Mouse (Mus musculus) liver, embryonic 12.5 days (tissue): ENCODE measurements around the gene Smox. TPM values are rescaled to one million over a fixed set of nuclear protein-coding genes. Genes with fewer than 3 reads are reported as not detected.
A peak's percentile ranks its signal among the peaks of the same experiment; 100 is the strongest.

ENCODE experiments used
- ATAC-seq: fragments of 200-750 bp; cut with Nextera tagmentation; 2 replicates; pipeline ENCODE4 v1.8.0; 2017; ENCODE audit warnings: moderate number of reproducible peaks, mild to moderate bottlenecking, moderate library complexity
- H3K27ac ChIP-seq: fragments of 300-500 bp; sonication (generic); 2 replicates; pipeline ENCODE4 v1.5.1; 2016; ENCODE audit warnings: mild to moderate bottlenecking
- H3K27me3 ChIP-seq: fragments of 300-500 bp; sonication (generic); replicated peaks from 2 replicates; pipeline ENCODE4 v1.6.1; 2016; ENCODE audit warnings: mild to moderate bottlenecking, moderate library complexity
- H3K36me3 ChIP-seq: fragments of 300-500 bp; sonication (generic); 2 replicates; pipeline ENCODE4 v1.6.1; 2016; ENCODE audit warnings: mild to moderate bottlenecking, moderate library complexity
- H3K4me1 ChIP-seq: fragments of 300-500 bp; sonication (generic); 2 replicates; pipeline ENCODE4 v1.6.1; 2016
- H3K4me2 ChIP-seq: fragments of 300-500 bp; sonication (generic); 2 replicates; pipeline ENCODE4 v1.6.1; 2016; ENCODE audit warnings: mild to moderate bottlenecking, moderate library complexity
- H3K4me3 ChIP-seq: fragments of 300-500 bp; sonication (generic); 2 replicates; pipeline ENCODE4 v1.5.1; 2016; ENCODE audit warnings: mild to moderate bottlenecking, moderate library complexity
- H3K9ac ChIP-seq: fragments of 300-500 bp; sonication (generic); 2 replicates; pipeline ENCODE4 v1.6.1; 2016; ENCODE audit warnings: mild to moderate bottlenecking, moderate library complexity
- H3K9me3 ChIP-seq: fragments of 300-500 bp; sonication (generic); replicated peaks from 2 replicates; pipeline ENCODE4 v1.6.1; 2016; ENCODE audit warnings: mild to moderate bottlenecking, moderate library complexity
- WGBS: fragments of 180-500 bp; shearing (Covaris S2); methylation state at CpG from one replicate; pipeline ENCODE4 v1.1.7; 2016; ENCODE audit not compliant: insufficient replicate concordance; 5-methylcytosine and 5-hydroxymethylcytosine counted together
- polyA plus RNA-seq: library from polyadenylated mRNA; unstranded; fragments of >200 nt; fragmentation: Nextera tagmentation; extraction: Ambion mirVana; gene quantifications from 2 replicates; pipeline ENCODE4 v1.2.1, GENCODE M21; 2016

Gene Smox
- polyA plus RNA-seq, 1 experiment from 2014 or later = 105 TPM

- WGBS = 2% methylated on average over 27 of the region's 27 CpGs
- Histone ChIP-seq H3K4me1 (peaks cover 11% of the 10 kb centered on the region), H3K4me2 (peak overlapping the region; percentile 72), H3K4me3 (peak overlapping the region; percentile 50), H3K9ac (no peak overlapping the region), H3K36me3 (no peaks in the 10 kb centered on the region), H3K9me3 (no peaks in the 10 kb centered on the region), H3K27ac (no peak overlapping the region), H3K27me3 (peaks cover 94% of the 10 kb centered on the region)
- no peak for ATAC-seq
These were observed 55.0 kb downstream of the Smox start for GRCm38 (mm10) chr2:131546308-131546700.

DNA sequence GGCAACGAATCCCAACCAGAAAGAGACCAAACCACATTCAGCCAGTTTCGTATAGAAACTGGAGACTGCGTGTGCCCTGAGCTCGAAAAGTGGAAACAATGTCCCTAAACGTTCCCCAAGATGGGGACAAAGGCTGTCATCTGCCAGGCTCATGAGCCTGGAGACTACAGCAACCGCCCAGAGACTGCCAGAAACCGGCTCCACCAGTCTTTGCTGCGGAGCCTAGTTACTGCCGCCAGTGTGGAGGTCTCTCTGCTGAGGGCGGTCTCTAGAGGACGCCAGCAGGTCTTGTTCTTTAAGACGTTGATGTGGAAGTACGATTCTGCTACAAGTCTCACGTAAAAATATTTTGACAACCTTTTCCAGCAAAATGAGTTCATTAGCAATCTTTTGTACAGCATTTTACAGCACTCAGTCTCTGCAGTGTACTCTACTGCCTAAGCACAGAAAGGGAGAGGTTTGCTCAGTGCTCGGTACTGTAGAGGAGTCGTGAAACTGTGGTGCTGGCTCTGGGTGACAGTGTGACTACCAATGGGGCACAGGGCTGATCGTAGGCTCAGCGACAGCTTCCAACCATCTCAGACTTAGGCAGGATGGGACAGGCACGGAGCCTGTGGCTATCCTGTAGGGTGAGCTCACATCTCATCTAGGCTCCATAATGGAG is 55.6 kb downstream of the Smox start:
- H3K4me3 ChIP-seq = peak overlapping the region; percentile 50; the same call in 1 of the 2 replicates
- H3K9ac ChIP-seq = no peak overlapping the region
- H3K27ac ChIP-seq = no peak overlapping the region
- peaks cover 11% of the 10 kb centered on the region for H3K4me1 ChIP-seq
- 10% methylated on average over 19 of the region's 19 CpGs for WGBS
- H3K36me3 ChIP-seq = no peaks in the 10 kb centered on the region
- peak overlapping the region; percentile 72; the same call in 1 of the 2 replicates for H3K4me2 ChIP-seq
- peaks cover 94% of the 10 kb centered on the region for H3K27me3 ChIP-seq
- no peaks in the 10 kb centered on the region for H3K9me3 ChIP-seq
- ATAC-seq = no peak

DNA sequence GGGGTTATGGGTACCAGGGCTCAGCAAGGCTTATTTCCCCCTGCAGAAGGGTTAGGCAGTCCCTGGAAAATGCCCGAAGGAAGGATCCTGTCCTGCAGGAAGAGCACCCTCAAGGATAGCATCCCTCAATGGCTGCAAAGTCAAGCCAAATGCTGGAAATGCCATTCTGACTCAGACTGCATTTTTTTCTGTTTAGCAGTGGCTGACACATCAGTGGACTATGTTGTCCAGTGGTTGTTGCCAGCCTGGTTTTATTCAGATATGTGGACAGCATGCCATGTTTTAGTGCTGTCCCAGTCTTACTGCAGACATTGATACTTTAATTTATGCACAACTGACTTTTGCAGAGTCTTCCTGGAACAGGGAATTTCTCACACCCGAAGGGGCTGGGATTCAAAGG is 57.0 kb downstream of the Smox start:
- Histone ChIP-seq H3K36me3 (no peaks in the 10 kb centered on the region), H3K27ac (no peak overlapping the region), H3K27me3 (peaks cover 97% of the 10 kb centered on the region), H3K4me3 (no peak overlapping the region), H3K9ac (no peak overlapping the region), H3K4me1 (peaks cover 11% of the 10 kb centered on the region), H3K4me2 (no peak overlapping the region), H3K9me3 (no peaks in the 10 kb centered on the region)
- ATAC-seq = no peak
- WGBS = 45% methylated on average over 2 of the region's 2 CpGs

DNA sequence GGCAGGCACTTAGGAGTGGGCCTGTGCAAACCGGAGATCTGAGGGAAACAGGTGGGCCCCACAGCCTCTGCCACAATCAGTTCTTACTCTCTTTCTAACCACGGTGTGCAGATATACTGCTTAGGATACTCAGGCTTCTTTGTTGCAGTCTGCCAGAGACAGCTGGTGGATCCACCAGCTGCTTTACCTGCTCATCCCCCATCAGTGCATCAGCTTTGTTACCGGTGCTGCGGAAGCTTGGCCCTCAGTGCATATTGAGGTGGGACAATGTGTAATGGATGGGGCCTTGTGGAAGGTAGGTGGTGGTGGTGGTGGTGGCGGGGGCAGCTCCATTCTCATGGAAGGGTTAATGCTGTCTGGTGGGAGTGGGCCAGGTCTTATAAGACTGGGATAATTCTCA is 57.8 kb downstream of the Smox start:
- no peak overlapping the region for H3K4me2 ChIP-seq
- no peak overlapping the region for H3K27ac ChIP-seq
- H3K4me1 ChIP-seq = peaks cover 11% of the 10 kb centered on the region
- H3K27me3 ChIP-seq = peaks cover 97% of the 10 kb centered on the region
- WGBS = 62% methylated on average over 5 of the region's 5 CpGs
- H3K9me3 ChIP-seq = no peaks in the 10 kb centered on the region
- H3K4me3 ChIP-seq = no peak overlapping the region
- H3K9ac ChIP-seq = no peak overlapping the region
- H3K36me3 ChIP-seq = no peaks in the 10 kb centered on the region
- no peak for ATAC-seq

GRCm38 (mm10) chr2:131550474-131550873 is 59.2 kb downstream of the Smox start:
- Histone ChIP-seq H3K36me3 (no peaks in the 10 kb centered on the region), H3K4me3 (no peak overlapping the region), H3K27me3 (peaks cover 96% of the 10 kb centered on the region), H3K9me3 (no peaks in the 10 kb centered on the region), H3K9ac (no peak overlapping the region), H3K4me1 (peaks cover 9% of the 10 kb centered on the region), H3K27ac (no peak overlapping the region), H3K4me2 (no peak overlapping the region)
- WGBS = 47% methylated on average over 2 of the region's 2 CpGs
- no peak for ATAC-seq

GRCm38 (mm10) chr2:131550906-131551305 is 59.6 kb downstream of the Smox start:
- no peaks in the 10 kb centered on the region for H3K36me3 ChIP-seq
- WGBS = 39% methylated on average over 2 of the region's 2 CpGs
- no peaks in the 10 kb centered on the region for H3K9me3 ChIP-seq
- no peak overlapping the region for H3K4me2 ChIP-seq
- H3K9ac ChIP-seq = no peak overlapping the region
- H3K4me1 ChIP-seq = peaks cover 5% of the 10 kb centered on the region
- peaks cover 91% of the 10 kb centered on the region for H3K27me3 ChIP-seq
- H3K27ac ChIP-seq = no peak overlapping the region
- H3K4me3 ChIP-seq = no peak overlapping the region
- no peak for ATAC-seq

DNA sequence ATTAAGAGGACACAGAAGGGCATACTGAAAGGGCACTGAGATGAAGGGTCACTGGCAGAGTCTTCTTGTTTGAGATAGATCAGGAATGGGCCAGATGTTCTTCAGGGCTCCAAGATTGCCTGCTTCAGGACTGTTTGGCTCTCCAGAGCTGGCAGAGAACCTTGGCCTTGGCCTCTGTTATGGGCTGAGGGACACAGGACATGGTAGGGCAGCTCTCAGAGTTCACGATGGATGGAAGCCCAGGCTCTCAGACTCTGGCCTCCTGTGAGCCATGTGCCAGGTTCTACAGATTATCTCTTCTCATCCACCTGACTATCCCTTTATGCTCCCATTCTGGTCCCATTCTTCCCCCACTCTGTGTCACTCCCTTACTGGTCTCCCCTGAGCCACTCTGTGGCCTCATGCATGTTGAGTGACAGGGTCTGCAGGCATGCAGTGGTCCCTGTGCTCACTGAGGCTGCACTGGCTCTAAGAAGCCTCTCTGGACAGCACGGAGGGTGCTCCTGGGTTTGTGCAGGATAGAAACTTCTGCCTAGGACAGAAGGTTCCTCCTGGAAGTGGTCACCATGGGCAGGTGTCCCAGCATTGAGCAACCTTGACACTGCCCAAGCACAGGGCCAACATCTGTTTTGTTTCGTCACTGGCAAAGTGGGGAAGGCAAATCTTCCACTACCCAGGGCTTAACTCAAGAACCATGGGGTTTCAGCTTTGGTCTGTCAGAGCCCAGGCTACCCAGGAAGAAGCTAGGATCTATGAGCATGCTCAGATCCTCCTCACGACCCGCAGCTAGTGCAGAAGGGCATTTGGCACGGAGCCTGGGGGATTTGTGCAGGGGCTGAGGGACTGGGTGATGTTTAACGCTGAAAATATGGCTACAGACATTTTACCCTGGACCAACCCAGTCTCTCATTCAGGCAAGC is 60.7 kb downstream of the Smox start:
- H3K9ac ChIP-seq = no peak overlapping the region
- H3K27ac ChIP-seq = no peak overlapping the region
- H3K4me2 ChIP-seq = no peak overlapping the region
- H3K4me3 ChIP-seq = no peak overlapping the region
- no peaks in the 10 kb centered on the region for H3K4me1 ChIP-seq
- no peak for ATAC-seq
- no peaks in the 10 kb centered on the region for H3K9me3 ChIP-seq
- peaks cover 90% of the 10 kb centered on the region for H3K27me3 ChIP-seq
- WGBS = 43% methylated on average over 7 of the region's 7 CpGs
- H3K36me3 ChIP-seq = no peaks in the 10 kb centered on the region

DNA sequence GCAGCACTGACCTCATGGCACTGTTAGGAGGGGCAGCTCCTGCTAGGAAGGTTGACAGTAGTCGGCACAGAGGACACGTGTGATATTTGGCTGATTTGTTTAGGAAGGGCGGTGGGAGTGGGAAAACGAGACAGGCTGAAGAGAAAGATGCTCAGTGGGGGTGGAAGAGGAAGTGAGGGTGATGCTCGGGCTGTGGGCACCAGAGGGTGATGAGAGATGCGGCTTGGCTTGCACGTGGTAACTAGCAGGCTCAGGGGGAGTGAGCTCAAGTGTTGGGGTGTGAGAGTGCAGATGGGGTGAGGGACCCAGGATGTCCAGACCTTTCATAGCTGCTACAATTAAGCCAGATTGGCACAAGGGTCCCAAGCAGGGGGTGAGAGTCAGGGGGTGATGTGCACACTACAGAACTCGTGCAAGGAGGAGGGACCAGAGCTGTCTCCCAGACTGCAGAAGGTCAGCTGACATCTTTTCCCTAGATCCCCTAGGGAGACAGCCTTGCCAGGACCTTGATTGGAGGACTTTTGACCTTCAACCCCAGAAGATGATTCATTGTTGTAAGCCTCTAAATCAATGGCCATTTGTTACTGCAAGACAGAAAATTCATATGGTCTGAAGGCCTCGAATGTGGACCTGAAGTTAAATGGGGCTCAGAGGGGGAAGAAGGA is 61.6 kb downstream of the Smox start:
- WGBS = 17% methylated on average over 9 of the region's 9 CpGs
- Histone ChIP-seq H3K36me3 (no peaks in the 10 kb centered on the region), H3K4me2 (no peak overlapping the region), H3K9ac (no peak overlapping the region), H3K4me1 (no peaks in the 10 kb centered on the region), H3K4me3 (no peak overlapping the region), H3K9me3 (no peaks in the 10 kb centered on the region), H3K27ac (no peak overlapping the region), H3K27me3 (peaks cover 90% of the 10 kb centered on the region)
- no peak for ATAC-seq

GRCm38 (mm10) chr2:131557896-131558295 is 66.6 kb downstream of the Smox start:
- Histone ChIP-seq H3K9me3 (no peaks in the 10 kb centered on the region), H3K9ac (no peak overlapping the region), H3K4me3 (no peak overlapping the region), H3K27me3 (peaks cover 93% of the 10 kb centered on the region), H3K27ac (no peak overlapping the region), H3K4me1 (no peaks in the 10 kb centered on the region; the same call in 1 of the 2 replicates), H3K4me2 (no peak overlapping the region), H3K36me3 (no peaks in the 10 kb centered on the region)
- ATAC-seq = no peak
- 47% methylated on average over 2 of the region's 2 CpGs for WGBS

DNA sequence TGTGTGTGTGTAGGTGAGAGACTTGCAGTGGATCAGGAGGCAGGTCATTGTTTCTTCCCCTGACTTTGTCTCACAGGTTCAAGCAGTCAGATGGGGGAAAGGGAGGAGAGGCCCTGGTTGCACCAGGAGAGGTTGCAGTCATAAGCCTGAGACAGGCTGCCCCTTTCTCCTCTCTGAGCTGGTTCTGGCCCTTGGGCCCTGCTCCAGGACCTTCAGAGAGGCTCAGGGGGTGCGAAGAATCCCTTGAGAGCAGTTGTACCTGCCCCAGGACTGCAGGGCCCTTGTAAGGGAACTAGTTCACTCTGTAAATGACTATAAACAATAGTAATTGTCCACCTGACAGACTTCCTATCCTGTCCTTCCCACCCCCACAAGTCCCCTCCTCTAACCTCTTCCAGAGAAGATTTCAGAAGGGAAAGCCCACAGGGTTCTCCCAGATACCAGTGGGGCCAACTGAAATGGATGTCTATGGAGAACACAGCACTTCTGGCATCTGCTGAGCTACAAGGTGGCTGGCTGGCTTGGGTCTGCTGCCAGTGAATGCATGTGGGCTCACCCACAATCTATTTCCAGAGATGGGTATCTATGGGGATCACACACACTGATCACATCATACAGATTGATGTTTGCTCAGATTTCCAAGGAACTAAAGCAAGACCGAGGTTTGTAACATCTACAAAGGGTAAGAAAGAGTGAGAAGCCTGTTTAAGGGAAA is 69.1 kb downstream of the Smox start:
- no peak for ATAC-seq

DNA sequence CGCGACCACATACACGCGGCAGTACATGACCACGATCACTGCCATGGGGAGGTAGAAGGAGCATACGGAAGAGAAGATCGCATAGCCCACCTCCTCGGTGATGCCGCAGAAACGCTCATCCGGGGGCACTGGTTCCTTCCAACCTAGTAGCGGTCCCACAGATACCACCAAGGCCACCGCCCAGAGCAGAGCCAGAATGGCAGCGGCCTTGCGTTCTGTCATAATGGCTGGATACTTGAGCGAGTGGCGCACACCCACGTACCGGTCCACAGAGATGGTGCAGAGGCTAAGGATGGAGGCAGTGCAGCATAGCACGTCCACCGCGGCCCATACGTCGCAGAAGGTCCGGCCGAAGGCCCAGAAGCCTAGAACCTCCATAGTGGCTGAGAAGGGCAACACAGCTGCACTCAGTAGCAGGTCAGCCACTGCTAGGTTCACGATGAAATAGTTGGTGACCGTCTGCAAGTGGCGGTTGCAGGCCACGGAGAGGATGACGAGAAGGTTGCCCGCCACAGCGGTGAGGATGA is 70.1 kb downstream of the Smox start:
- Histone ChIP-seq H3K36me3 (no peaks in the 10 kb centered on the region), H3K9me3 (no peaks in the 10 kb centered on the region), H3K27me3 (peaks cover 98% of the 10 kb centered on the region), H3K4me2 (peak overlapping the region; percentile 55), H3K9ac (no peak overlapping the region), H3K27ac (no peak overlapping the region), H3K4me1 (no peaks in the 10 kb centered on the region; the same call in 1 of the 2 replicates), H3K4me3 (peak overlapping the region; percentile 38)
- ATAC-seq = no peak
- 6% methylated on average over 33 of the region's 33 CpGs for whole genome bisulfite sequencing

More for the DNA sequence above, 69.1 kb downstream of the Smox start:
- Histone ChIP-seq H3K9ac (no peak overlapping the region), H3K27ac (no peak overlapping the region), H3K27me3 (peaks cover 94% of the 10 kb centered on the region), H3K9me3 (no peaks in the 10 kb centered on the region), H3K4me1 (no peaks in the 10 kb centered on the region; the same call in 1 of the 2 replicates), H3K4me3 (no peak overlapping the region; the same call in 1 of the 2 replicates), H3K36me3 (no peaks in the 10 kb centered on the region), H3K4me2 (peak overlapping the region; percentile 8; the same call in 1 of the 2 replicates)
- 22% methylated on average over 2 of the region's 2 CpGs for WGBS
